Mouse (Mus musculus) heart, adult 11 months (tissue): ENCODE data around the gene Chmp4b.

Experiments used
- DNase-seq: peaks from one replicate; pipeline ENCODE4 v3.0.0; 2022

The Chmp4b gene

DNA sequence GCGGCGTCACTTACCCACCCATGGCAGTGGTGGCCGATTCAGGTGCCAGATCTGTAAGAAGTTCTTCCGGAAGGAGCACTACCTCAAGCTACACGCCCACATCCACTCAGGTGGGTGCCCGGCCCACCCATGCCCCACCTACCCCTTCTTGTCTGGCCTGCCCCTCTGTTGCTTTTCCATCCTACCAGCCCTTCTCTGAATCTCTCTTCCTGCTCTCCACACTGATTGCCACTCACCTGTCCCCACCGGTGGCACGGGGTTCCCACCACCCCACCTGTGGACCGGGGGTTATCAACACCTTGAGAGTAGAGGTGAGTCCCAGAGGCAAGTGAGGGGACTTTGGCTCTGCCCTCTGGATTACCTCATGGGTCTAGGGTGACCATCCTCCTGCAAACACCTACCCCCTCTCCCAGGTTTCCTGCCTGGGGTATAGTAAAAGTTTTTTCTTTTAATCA is 9.5 kb upstream of the Chmp4b start:
- peak; percentile 83 for DNase-seq

DNA sequence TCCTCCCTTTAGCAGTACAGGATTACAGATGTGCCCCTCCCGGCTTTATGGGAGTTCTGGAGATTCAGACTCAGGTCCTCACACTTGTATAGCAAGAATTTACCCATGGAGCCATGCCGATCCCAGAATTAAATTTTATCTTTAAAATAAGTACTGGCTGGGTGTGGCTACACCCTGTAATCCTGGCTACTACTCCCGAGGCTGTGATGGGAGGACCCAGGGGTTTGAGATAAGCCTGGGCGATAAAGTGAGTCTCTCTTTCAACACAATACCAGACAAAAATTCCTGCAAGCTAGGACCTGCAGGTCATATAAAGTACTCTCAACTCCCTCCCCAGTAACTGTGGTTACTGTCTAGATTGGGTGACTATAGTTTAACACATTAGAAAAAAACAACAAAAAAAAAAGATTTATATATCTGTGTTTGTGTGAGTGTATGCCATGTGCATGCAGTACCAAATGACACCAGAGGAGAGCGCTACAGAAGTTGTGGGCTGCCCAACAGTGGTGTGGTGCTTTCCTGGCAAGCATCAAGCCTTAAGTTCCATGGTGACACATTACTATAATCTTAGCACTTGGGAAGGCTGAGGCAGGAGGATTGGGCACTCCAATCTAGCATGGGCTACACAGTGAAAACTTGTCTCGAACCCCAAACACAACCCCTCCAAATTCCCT is 8.7 kb upstream of the Chmp4b start:
- DNase-seq, result peak; percentile 80

DNA sequence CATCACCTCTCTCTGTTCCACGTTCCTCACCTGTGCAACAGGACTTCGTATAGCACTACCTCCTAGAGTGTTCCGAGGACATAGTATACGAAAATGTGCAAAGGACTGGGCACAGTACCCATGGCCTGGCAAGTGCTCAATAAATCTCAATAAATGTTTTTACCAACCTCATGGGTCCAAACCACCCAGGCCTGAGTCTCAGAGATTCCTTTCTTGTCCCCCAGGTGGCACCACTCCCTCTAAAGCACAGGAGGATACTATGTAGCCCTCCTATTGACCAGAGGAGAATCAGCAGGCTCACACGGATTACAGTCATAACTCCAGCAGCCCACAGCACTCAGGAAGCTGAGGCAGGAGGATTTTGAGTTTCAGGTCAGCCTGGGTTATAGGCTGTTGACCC is 4.9 kb upstream of the Chmp4b start:
- peak; percentile 87 for DNase-seq

DNA sequence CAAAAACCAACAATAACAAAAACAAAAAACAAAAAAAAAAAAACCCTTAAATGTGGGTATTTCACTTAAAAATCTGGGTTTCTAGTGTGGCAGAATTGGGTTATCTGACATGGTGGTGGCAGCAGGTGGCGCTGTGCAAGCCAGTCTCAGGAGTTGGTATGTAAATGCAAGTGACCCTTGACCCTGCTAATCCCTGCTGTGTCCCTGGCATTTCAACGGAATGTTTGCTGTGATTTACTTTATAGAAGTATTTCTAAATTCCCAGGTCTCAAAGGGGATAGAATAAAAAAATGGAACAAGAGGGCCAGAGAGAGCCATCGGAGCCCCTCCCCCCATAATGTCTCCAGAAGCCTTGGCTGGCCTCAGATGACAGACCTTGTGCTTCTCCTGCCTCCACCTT is 3.4 kb upstream of the Chmp4b start:
- DNase-seq, result peak; percentile 83

DNA sequence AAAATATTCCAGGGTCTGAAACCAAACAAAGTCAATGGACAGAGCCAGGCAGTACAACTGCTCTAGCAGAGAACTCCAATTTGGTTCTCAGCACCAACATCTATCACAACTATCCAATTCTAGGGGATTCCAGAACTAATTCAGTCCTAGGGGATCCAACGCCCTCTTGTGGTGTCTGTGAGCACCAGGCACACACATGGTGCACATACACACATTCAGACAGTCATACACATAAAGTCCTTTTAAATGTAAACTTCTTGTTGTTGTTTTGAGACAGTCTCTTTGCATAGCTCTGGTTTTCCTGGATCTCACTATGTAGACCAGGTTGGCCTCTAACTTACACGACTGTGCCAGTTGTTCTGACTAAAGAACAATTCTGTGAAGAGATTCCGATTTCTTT is 1.1 kb upstream of the Chmp4b start:
- DNase-seq, result peak; percentile 66

DNA sequence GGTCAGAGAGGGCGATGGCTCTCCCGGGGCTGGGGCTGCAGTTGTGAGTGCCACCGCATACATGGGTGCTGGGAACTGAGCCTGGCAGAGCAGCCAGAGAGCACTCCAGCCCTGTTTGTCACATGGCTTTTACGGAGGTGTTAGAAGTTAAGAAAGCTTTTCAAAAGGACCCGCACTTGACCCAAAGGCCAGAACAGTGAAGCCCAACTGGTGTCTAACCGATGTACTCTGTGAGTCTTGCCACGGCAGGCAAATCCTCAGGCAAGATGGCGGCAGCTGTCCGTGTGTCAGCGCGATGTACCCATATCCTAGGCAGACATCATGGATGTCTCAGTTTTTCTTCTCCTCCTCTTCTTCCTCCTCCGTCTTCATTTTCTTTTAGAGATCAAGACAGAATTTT is 3.5 kb downstream of the Chmp4b start:
- DNase-seq, result peak; percentile 90

DNA sequence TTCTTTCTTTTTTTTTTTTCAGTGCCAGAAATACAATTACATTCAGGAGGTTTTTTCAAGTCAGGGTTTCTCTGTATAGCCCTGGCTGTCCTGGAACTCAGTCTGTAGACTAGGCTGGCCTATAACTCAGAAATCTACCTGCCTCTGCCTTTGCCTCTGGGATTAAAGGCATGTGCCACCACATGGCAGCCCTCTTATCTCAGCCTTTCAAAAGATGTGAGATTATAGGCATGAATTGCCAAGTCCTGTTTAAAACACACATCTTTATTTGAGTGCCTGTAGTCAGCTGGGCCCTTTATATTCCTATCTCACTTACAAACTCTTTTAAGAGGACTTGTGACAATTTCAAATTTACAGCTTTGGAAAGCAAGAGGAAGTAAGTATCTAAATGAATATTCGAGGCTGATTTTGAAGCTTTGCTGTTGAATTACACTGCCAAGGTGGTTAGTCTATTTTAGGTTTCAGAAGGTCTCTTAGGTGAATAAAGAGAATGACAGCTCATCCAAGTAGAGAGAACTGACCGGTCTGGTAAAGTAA is 4.4 kb downstream of the Chmp4b start:
- no peak for DNase-seq

DNA sequence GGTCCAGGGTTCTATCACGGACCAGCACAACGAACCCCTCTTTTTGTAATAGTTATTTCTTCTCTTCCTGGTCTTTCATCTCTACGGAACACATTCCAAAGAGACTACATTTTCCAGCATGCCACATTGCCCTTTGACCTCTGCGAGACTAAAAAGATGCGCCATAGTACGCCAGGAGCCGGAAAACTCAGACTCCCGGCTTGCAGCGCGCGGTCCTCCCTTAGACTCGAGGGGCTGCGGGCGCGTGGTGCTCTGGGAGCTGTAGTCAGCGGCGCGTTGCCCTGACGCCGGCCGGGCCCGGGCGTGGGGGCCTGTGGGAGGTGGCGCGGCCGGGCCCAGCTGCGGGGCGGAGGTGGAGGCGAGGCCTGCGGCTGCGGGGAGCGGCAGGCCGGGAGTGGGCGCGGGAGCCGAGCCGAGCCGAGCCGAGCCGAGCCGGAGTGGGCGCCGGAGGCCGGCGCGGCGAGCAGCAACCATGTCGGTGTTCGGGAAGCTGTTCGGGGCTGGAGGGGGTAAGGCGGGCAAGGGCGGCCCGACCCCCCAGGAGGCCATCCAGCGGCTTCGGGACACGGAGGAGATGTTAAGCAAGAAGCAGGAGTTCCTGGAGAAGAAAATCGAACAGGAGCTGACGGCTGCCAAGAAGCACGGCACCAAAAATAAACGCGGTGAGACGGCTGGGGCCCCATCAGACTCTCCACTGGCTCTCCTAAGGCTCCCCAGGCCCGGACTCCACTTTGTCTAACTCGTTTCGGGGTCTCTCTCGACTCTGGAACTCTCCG is 5.4 kb downstream of the Chmp4b start:
- DNase-seq, result peak; percentile 100

DNA sequence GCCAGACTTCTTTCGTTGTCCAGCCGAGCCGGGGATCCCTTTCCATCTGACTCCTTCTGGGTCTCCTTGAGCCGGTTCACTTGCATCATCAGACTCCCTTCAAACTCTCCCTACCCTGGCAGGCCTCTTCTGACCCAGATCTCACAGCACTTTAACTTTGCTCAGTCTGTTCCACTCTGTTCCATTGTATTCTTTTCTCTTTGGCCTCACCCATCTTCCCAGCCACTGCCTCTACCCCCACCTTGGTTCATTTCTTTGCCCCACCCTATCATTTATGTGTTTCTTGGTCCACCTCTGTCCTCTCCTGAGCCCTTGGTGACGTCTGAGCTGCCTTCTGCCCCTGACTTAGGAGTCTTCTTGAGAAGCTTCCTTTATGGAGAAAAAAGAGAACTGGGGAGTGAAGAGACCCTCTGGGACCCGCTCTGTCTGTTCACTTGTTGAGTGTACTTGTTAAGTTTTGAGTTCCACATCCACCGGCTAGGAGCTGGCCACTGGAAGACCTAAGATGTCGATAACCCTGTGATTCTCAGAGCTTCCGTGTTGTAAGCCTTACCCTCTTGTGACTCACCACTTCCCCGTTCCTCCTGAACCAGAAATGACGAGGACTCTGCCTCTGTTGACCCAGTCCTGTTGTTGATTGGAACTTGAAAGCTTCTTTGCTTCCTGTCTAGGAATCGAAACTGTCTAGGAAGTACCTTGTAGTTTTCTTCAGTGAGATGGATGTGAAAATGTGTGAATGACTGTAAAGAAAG is 6.2 kb downstream of the Chmp4b start:
- peak; percentile 97 for DNase-seq

DNA sequence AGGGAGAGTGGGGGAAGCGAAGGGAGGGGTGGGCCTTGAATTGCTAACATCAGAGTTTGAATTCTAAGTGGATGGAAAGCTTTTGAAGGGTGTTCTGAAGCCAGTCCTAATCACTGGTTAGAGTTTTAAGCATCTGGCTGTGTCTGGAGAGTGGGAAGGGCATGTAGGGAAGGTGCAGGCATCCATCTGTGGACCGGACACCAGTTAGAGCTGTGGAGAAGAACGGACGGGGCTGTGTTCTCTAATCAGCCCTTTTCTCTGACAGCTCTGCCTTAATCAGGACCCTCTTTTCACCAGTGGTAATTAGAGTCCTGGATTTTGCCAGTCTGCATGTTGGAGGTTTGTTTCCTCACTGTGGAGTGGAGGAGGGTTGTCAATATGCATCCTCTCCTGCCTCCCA is 7.6 kb downstream of the Chmp4b start:
- DNase-seq, result peak; percentile 83

DNA sequence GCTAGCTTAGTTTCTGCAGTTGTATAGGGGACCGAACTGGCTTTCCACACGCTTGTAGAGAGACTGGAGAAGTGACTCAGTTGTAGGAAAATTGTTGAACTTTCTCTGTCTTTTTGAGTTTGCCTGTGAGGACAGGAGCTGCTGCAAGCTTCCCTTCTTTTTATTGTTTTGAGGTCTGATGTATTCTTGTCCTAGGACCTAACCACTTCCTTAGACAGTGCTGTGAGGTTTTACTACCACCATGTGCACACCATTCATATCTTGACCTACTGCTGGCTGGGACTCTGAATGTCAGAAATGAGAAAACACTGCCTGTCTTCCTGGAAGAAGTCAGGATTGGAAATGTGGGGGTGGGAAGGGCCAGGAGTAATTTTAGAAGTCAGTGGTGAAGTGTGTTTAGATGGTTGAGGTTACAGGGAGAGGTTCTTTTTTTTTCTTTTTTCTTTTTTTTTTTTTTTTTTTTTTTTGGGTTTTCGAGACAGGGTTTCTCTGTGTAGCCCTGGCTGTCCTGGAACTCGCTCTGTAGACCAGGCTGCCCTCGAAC is 8.1 kb downstream of the Chmp4b start:
- no peak for DNase-seq

DNA sequence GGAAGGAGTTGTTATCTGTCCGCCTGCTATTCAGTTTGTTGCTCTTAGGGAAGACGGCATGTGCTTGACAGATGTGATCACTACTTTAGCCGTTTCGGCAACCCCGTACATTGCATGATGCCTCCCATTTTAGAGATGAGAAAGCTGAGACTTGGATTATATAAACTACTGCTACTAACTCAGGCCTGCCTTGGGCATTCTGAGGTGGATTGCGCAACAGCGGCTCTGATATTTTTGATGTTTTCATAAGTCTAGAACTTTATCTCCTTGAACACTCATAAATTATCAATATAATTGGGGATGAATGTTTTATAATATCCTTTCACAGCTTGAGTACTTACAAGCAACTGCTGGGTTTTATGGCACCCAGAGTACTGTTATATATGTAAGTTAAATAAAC is 17.2 kb downstream of the Chmp4b start:
- DNase-seq, result no peak

DNA sequence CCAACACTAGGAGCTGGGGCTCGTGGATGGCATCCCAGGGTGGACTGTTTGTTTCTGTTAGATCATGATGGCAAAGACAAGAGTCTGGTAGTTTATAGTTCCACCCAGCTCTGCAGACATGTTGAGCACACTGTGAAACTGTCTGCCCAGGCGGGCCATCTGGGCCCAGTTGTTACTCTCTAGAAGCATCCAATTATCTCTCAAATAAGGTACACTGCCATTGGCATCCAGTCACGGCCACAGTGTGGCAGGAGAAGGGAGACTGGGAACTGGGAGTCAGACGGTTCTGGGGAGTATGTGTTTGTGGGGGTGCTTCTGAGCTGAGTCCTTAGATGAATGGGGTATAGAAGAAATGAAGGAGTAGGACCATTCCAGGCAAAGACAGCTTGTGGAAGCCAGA is 18.6 kb downstream of the Chmp4b start:
- DNase-seq, result no peak

DNA sequence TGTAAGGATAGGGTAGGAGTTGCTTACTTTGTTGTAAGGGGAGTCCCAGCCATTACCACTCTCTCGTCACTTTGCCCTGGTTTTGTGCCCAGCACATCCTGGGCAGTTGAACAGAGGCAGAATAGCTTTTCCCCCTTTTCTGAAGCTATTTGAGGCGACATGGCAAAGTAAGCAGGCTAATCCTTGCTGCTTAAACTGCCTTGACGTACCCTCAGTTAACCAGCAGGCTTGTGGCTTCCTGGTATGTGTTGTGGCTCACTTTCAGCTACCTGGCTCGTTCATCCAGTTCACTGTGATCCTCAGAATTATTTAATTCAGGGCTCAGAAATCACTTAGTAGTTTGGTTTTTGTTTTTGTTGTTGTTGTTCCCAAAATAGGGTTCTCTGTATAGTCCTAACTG is 19.2 kb downstream of the Chmp4b start:
- DNase-seq, result no peak

DNA sequence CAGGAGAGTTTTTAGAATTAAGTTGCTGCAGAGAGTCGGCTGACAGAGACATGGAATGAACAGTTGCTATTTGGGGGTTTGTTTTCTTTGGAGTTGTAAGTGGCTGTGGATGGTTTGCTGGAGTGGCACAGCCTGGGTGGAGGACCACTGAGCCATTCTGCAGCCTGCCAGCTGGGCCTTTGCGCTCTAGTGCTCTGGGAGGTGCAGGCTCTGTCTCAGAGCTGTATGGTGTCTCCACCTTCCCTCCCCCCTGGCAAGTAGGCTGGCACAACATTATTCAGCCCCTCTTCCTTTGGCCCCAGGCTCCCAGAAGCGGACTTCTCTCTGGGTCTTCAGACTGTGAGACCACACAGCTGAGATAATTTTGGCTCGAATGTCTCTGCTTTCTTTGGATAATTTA is 22.5 kb downstream of the Chmp4b start:
- DNase-seq, result no peak

DNA sequence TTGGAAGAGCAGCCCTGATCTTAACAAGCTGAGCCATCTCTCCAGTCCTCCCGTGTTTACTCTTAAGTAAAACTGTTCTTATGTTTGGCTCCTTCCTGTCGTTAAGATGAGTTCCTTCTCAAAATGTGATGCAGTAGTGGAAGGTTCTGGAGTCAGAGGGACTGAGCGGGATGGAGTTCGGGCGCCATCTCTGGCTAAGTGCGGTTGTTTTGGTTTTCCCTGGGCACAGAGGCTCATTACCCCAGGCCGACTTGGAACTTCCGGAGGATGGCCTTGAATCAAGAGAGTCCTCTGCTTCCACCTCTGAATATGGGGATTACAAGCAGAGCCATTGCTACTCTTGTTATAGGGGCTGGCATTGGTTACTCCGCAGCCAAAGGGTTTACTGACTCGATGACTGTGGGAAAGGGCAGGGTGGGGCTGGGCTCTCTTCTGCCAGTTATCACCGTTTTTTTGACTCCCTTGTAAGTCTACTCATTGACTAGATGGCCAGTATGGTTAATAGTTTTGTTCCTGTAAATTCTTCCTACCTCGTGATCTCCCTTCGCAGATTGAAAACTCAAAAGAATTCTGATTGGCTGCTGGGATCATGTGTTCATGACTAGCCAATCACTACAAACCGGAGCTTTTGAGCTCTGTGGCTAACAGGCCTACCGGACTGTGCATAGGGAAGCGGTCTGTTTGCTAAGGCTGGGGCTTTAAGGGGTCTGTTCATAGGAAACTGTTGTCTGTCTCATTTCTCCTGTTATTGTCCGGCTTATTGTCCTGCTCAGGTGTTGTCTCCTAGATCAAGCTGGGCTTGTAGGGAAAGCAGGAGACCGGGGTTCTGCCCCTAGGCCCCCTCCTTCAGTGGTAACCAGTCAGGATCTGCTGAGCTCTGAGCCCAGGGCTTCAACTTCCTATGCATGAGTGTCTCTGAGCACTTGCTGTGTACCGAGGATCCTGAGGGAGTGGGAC is 25.4 kb downstream of the Chmp4b start:
- DNase-seq, result peak; percentile 98

DNA sequence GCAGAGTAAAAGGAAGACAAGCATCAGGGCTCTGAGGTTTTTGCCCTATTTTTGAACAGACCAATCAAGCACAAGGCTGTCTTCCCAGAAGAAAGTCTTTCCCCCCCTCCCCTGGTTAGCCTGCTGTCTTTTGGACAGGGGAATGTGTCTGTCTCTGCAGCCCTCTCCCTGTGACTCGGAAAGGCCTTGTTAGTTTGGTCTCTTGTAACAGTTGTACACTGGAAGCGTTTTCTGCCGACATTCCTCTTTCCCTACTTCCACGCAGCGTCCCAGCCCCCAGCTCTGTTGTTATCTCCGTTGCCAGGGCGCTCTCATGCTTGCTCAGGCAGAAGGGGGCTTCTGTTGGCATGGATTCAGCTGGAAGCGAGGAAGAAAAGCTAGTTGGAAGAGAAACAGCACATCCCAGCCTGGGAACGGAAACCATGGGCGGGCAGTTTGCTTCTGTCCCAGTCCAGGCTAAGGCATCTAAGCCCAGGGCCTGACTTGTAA is 26.2 kb downstream of the Chmp4b start:
- DNase-seq, result peak; percentile 97

DNA sequence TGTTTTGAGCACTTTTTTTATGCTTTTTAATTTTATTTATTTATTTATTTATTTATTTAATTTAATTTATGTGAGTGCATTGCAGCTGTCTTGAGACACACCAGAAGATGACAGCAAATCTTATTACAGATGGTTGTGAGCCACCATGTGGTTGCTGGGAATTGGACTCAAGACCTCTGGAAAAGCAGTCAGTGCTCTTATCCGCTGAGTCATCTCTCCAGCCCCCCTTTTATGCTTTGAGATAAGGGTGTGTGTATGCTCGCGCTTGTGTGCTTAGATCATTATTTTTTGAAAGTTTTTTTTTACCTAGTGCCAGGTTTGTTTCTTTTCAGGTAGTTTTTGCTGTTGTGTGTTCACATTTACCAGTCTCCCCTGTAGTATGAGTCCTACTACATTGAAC is 27.5 kb downstream of the Chmp4b start:
- no peak for DNase-seq

DNA sequence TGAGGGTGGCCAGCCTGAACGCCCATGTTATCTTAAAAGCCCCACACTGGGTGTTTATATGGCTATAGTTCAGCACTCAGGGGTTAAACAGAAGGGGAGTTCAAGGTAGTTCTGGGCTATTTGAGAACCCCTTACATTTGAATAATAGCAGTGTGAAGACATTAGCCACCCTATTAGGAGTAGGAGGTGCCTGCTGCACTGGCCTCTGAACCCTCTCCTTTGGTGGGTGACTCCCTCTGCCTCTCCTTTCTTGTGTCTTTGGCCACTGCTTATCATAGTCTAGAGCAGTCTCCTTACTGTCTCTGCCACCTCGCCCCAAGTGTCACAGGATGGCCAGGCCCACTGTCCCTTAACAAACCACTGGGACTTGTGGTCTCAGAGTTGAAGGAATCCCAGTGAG is 28.8 kb downstream of the Chmp4b start:
- DNase-seq, result no peak

DNA sequence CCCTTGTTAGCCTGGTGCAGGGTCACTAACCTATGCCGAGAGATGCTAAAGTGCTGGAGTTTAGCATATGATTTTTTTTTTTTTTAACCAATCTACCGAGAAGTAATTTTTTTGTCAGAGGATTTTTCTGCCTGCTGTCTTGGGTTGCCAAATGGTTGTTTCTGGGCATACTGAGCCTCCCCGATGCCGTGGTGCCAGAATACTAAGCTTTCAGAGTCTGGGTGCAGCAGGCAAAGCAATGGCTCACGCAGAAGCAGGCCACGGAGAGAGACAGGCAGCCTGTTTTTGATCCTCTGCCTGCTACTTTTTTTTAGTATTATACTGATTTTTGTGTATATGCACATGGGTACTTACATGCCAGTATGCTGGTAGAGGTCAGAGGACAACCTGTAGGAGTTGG is 29.4 kb downstream of the Chmp4b start:
- DNase-seq, result no peak

DNA sequence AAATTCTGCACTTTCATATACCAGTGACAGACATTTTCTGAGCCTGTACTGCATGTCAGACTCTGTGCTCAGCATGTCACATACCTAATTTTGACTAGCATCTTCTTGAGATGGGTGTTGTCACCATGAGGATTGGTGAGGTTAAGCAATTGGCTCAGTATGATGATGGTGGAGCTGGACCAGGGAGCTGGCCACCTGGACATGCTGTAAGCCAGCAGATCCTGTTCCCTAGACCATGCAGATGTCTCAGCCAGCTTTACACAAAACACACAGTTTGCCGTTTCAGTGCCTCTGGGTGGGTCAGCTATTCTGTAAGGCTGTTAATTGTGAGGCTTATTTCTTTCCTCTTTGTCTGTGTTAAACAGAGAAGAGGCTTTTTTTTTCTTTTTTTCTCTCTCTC is 31.2 kb downstream of the Chmp4b start:
- DNase-seq, result no peak

DNA sequence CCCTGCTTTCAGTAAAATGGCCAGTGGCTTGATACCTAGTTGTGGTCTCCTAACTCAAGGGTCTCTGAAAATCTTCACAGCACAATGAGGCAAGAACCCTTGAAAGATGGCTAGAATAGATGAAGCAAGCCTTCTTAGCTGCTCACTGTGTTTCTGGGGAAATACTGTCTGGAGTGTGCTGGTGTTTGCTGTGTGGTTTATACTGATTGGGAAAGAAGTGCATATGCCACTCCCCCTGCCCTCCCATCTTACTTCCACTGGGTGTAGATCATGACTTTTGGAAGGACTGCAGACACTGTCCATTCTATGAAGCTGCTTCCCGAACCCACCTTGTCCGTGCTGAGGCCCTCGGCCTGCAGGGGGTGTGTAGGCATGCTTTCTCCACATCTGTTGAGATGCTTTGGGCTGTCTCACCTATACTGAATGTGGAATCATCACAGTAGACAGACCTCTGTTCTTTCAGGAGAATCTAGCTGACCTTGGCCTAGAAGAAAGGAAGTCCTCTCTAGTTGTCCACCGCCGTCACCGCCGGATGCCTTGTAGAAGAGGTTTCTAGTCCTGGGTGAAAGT is 33.5 kb downstream of the Chmp4b start:
- DNase-seq, result peak; percentile 71
